Mouse (Mus musculus) spleen, adult 2 months (tissue): ENCODE results near the gene Atrip.

Experiments used
- CTCF ChIP-seq: fragments of 200-500 bp; IDR thresholded peaks from 2 replicates; pipeline ENCODE4 v1.5.1; 2011; ENCODE audit warnings: mild to moderate bottlenecking, inconsistent platforms; ENCODE audit not compliant: insufficient read depth, insufficient read length, insufficient replicate concordance; ENCODE audit errors: extremely low read depth
- POLR2A ChIP-seq: fragments of 200-500 bp; IDR thresholded peaks from 2 replicates; pipeline ENCODE4 v1.6.1; 2011; ENCODE audit warnings: low read depth, low read length, inconsistent platforms

DNA sequence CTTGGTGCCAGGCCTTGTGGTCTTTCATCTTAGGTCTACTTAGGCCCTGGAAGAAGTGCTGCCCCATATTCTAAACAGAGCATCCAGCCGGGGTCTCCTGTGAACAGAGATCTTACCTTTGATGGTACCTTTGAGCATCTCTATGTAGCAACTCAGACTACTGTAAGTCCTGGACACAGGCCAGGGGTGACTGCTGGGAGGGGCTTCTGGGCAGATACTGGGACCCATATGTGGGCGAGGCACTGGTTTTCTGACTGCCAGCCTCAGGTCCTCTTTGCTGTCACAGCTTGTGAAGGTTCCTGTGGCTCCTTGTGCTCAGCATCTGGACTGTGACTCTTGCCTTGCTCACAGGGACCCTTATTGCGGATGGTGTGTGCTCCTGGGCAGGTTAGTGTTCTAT, 28.6 kb upstream of the Atrip start:
- TF ChIP-seq CTCF: no peak
- TF ChIP-seq POLR2A: no peak
